Mouse (Mus musculus): ENCODE data around the gene Kcnj15. TPM values are rescaled to one million over a fixed set of nuclear protein-coding genes. Genes with fewer than 3 reads are reported as not detected.
A peak's percentile ranks its signal among the peaks of the same experiment; 100 is the strongest.

Kcnj15 gene
- total RNA-seq, 2 experiments from 2014 or later: 0.52 to 0.70 TPM

DNA sequence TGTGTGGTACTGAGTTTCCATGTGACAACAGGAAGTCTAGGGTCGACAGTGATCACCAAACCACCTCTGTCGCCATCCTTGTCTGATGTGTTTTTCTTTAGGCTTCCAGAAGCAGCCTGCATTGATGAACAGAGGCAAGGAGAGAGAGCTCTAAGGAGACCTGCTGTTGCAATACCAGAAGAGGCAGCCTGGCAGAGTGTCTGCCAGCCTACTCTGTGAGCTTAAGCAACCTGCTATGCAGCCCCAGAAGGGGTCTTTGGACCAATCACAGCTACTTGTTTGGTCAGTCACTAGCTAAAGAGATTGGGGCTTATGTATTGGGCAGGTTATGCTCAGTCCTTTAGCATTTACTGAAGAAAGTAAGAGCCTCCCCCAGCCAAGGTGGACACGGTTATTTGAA lies 11.9 kb upstream of the Kcnj15 start:
- DNase-seq: no peak

DNA sequence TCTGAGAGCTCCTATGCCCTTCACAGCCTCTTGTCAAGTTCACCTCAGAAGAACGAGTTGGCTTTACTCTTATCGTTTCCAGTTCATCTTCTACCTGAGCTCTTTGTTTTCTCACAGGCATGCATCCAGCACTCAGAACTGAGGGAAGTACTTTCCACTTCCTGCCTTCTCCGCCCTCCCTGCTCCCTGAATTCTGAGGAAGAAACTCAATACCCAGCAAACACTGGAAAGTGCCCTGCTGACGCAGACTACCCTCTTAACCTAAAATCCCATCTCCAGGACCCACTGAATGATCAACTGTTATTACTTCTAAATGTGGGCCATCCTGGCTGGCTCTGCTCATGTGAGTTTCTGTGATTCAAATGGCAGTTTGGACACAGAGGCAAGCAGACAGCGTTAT lies 8.7 kb upstream of the Kcnj15 start:
- DNase-seq: no peak

DNA sequence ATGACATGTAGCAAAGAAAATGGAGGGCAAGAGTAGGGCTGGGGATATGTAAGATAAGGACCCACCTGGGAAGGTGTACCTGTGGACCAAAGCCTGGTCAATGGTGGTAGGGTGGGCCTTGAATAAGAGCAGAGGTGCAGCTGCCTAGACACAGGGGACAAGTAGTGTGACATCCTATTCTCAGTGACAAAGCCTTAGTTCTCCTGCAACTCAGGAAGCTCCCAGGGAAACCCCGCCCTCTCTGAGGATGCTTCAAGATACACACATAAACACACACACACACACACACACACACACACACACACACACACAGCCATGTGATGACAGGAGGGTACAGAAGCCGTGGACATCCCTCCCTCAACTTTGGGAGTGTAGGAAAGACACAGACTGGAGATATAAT lies 710 bp upstream of the Kcnj15 start:
- DNase-seq: no peak

DNA sequence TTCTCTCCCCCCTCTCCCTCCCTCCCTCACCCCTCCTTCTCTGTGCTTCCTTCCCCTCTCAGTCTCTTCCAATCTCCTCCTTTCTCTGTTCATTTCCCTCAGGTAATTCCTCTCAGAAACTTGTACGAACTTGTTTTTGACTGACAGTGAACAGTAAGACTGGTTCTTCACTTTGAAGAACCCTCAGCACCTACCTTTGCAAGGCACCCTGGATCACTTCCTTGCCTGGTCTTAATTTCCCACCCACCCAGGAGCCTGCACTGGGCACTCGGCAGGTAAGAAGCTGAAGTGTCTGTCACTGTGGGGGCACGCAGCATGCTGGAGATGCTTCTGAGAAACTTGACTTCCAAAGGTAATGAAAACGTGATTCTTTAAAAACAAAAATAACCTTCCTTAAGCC lies 742 bp downstream of the Kcnj15 start:
- DNase-seq: no peak

DNA sequence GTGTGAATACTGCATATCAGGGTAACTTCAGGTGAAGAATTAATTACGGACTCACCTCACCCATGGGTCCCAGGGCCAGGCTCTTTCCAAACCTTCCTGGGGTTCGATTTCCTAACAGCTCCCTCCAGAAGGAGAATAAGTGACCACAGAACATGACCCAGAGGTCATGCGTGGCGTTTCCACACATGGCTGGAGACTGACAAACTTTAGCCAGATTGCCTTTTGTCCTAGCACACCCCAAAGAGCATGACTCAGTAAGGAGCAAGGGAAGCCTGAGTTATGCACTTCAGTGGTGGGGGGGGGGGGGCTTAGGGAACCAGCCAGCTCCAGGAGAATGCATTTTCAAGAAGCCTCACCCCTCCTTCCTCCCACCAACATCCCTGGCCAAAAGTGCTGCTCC lies 2.1 kb downstream of the Kcnj15 start:
- no peak for DNase-seq

DNA sequence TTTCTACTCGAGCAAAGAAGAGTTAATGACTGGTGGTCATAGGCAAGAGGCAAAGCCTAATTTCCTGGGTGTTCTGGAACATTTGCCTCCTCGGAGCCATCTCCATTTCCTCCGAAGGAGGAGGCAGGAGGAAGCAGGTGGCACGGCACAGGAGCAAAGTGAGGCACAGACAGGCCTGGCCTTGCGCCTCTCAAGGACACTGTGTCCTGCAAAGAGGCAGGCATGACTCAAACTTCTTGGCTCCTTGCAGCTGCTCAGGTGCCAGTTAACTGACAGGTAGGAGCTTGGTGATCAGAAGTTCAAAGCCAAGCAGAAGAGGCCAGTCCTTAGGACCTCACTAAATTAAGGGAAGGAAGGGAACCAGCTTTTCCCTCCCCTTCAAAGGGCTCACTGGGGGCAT lies 3.3 kb downstream of the Kcnj15 start:
- DNase-seq: no peak

DNA sequence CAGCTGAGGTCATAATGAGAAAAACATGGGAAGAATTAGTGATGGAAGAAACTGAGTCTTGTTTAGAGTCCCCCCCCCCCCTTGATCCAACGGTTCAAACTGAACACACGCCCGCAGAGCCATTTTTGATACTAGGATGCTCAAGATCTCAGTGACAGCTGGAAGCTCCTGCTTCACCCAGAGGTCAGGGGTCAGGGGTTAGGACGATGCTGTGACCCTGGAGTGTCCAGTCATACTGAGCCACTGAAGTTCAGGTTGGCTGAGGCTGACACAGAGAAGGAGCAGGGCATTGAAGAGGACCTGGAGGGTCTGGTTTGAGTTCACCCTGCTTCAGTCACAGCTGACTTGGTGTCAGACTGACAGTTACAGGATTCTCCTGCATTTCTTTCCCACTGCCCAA lies 4.4 kb downstream of the Kcnj15 start:
- no peak for DNase-seq

DNA sequence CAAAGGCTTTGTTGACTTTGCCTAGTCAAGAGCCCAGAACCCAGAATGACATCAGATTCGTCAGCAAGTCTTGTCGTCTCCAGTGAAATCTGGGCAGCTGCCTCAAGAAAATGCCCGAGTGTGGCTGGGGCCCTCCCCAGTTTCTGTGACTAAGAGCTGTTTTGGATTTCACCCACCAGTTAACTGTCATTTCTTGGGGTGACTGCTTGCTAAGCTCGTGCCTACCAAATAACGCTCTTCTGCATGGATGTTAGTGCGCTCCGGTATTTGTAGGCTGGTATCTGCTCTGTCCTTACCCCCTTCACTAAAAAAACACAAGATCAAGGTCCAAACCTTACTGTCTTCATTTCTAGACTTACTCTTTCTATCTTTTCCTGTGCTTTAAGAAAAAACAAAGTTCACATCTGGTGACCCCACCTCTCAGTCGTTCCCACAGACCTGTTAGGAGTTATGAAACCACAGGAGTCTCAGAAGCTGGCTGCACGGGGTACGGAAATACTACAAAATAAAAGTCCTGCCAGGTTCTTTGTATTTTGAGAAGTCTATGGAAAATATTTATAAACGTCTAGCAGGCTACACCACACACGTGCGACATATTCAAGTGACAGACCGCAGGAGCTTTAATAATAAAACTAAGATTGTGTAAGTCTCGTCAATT lies 5.5 kb downstream of the Kcnj15 start:
- DNase-seq: no peak

DNA sequence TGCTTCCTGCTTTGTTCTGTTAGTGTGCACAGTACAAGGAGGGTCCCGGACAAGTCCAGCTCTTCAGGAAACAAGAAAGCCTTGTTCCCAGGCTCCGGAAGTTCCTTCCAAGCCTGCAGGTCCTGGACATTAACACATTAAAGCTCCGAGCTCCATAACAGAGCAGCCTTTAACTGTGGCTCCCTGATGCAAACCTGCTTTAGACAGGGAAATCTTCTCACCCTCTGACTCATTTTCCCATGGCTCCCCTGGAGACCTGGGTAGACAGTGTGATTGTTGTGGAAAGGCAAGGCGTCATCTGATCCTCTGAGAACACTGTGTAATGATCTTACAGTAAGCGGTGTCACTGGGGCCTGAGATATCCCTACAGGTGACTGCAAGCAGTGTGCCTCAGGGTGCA lies 7.0 kb downstream of the Kcnj15 start:
- DNase-seq: no peak

DNA sequence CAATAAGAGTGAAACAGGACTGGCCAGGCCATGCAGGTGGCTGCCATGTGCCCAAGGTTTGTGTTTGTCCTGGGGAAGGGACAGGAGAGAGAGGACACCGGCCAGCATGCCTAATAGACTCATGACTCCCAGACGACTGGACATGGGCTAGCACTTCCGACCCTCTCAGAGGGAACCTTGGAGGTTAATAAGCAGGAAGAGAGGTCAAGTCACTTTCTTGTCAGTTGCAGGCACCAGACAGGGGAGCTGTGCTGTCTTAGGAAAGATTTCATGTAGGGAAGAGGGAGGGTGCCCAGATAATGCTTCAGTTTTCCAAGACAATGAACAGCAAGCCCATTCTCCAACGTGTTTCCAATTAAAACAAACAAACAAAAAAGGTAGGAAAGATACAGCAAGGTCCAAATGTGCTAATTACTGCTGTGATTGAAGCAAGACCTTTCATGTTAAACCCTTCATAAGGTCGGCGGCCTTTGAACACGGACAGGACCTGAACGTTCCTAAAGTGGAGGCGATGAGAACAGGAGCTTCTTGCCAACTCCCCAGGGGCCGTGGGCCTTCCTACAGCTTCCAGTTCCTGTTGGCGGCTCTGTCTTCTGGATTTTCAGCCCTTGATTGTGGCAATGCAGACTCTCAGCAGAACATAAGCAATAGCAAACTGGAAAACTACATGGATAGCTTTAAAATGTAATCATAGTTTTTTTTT lies 10.3 kb downstream of the Kcnj15 start:
- no peak for DNase-seq

DNA sequence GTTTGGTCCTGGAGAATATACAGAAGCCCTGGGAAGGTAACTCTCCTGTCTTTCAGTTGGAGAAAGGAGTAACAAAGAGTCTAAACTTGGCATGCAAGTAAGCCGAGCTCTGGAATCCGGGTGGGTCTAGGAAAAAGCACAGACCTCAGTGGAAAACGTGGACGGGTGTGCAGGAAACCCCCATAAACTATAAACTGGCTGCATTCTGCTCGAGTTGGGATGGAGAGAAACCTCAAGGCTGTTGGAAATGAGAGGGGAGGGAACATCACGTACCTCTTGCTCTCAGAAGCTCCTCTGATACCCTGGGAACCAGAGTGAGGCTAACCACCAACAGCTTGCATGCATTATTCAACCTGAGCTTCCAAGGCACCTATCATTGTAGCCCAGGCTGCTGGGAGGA lies 12.3 kb downstream of the Kcnj15 start:
- DNase-seq: no peak

DNA sequence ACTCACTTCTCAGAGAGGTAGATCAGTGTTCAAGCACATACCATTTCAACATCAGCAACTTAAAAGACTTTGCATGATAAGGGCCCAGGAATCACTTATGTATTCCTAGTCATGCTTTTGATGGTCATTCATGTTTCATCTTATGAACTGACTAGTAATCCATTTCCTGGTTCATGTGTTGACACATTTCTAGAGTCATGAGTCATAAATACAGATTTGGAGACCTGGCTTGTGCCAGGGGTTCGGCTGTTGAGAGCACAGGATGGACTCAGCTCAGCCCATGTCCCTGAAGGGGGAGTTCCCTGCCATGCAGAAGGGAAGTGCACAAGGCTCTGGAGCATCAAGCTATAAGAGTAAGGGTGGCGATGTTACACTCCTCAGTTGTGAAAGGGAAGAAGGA lies 15.7 kb downstream of the Kcnj15 start:
- DNase-seq: no peak

DNA sequence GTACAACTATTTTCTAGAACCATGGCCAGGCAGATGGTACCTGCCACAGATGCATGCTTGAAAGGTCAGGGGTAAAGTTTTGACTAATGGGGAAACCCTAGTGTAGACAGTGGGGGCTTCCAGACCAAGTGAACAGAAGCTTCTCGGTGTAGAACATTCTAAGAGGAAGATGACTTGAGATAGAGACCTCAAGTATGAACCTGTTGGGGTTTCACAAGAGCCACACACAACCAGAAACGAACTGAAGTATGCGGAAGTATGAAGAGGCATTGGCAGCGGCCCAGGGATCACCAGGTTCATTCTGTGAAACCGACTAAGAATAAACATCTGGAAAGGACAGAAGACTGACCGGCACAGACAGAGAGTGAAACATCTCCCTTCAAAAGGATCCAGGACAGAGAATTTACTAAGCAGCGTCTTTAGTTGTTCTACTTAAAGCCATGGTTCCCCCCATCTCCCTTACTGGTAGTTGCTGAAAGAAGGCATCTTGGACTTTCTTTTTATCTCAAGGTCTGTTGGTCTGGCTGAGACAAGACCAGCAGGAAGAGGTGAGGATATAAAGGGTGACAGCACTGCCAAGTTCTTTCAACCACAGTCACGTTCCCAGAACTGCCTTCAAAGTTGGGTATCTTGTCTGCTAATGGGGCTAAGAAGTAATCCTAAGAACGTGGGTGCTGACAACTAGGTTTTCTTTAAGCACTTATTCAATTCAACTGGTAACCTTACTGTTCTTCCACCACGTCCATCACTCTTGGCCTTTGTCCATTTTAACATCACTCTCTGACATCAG lies 18.6 kb downstream of the Kcnj15 start:
- DNase-seq: no peak

DNA sequence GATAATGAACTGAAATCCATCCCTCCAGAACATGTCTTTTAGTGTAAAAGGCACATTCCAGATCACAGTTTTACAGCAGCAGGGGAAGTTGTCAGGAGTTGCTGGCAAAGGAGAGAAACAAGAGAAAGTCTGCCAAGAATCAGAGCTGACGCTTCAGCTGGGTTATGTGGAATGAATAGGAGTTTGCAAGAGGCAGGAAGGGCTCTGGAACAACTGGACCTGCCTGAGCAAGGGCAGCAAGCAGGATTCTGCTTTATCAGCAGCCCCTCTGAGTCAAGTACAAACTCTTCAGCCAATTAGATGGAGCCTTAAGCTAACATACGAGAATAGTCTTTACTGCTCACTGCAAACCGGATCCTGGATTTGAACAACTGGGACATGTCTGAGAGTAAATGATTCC lies 21.7 kb downstream of the Kcnj15 start:
- no peak for DNase-seq

DNA sequence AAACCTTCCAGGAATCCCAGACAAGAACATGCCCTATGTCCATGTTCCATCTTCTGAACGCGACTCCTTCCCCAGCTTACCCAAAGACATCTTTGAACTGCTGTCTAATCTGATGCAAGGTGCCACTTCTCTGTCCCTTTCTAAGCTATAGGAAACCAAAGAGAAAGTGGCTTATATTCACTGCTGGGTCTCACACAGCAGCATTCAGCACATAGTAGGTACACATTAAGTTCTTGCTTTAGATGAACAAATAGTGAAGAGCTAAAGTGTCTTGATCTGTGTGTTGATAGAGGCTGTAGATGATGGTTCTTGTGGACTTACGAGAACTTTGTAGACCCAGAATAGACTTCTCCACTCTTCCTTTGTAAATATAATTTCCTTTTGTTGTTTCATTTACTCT lies 23.0 kb downstream of the Kcnj15 start:
- DNase-seq: no peak

DNA sequence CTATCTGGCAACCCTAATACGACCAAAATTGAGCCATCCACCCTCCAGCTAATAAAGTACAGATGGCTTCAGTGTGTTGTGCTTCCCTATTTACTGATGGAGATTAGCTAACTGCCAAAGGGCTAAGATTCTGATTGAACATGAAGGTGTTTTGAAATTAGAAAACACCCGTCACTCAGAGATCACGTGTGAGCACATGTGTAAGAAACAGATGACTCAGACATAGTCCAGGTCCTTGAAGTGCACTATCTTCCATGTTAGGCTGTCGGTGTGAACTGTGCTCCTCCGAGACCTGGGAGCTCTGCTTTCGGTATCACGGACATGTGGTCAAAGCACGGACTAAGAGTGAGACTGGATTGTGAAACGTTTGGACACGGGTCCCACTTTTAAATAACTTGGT lies 26.0 kb downstream of the Kcnj15 start:
- DNase-seq: no peak

DNA sequence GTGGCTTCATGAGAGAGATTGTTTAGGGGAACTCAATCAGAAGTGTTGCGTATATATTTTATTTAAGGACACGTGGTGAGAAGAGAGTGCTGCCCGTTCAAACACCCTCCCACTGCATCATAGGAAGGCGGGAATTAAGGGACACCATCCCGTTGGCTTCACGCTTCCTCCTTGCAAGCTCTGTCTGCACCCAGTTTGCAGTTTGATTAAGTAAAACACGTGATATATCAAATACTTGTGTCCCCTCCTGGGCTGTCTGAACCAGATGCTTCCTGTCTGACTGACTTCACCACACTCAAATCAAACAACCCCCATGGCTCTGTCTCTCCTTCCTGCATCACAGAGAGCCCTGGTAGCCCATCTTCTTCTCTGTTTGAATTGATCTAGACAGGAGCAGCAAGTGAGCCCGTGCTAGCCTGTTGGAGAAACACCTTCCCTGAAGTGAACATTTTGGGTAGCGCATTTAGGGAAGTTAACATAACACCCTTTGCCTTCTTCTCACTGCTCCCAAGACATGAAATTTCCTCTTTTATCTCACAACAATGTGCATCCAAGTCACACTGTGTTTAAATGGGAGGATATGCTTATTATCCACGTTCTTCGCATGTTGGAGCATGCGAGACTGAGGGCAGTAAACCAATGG lies 26.8 kb downstream of the Kcnj15 start:
- no peak for DNase-seq

DNA sequence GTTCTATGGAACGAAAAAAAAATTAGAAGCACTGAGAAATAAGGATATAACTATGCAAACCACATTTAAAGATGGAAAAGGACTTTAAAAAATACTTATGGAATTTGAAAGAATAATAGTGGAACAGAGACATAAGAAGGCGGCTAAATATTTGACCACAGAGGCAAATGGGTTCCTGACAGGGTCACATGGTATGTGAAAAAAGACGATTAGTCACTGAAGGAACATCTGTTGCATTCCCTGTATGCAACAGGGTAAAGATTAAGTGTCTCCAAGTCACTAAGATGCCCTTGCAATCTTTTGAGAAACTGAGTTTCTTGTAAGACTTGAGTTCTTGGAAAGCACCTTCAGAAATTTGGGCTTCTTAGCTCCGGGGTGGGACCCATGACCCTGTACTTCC lies 27.7 kb downstream of the Kcnj15 start:
- DNase-seq: no peak

DNA sequence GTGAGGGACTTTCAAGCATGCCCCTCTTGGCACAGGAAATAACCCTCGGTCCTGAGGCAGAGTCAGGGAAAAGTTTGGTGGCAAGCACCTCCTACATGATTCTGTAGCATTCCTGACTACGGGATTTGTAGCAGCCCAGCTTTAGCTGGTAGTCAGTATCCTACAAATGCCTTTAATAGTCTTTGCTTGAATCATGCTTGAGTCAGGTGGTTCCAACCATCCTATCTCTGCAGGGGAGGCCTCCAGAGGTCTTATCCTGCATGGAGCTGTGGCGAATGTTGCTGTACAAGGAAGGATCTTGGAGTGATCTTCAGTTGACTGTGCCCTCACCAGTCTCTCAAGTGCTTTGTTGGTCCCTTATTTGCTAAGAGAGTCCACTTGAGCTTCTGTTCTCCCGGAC lies 28.4 kb downstream of the Kcnj15 start:
- DNase-seq: no peak

DNA sequence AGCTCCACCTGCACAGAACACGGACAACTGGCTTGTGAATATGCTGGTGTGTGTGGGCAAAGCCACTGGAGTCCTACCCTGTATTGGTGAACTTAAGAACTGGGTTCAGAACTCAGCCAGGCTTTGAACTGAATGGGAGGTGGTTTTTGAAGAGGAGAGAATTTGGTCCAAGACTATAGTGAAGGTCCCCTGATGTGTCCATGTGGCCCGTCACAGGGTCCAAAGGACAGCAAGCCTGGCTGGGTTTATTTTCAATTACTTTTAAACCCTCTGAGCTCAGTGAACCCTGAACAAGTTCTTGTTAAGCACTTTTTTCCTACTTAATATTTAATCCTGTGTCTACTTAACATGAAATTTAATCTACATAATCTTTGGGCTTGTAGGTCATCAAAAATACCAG lies 30.3 kb downstream of the Kcnj15 start:
- no peak for DNase-seq

DNA sequence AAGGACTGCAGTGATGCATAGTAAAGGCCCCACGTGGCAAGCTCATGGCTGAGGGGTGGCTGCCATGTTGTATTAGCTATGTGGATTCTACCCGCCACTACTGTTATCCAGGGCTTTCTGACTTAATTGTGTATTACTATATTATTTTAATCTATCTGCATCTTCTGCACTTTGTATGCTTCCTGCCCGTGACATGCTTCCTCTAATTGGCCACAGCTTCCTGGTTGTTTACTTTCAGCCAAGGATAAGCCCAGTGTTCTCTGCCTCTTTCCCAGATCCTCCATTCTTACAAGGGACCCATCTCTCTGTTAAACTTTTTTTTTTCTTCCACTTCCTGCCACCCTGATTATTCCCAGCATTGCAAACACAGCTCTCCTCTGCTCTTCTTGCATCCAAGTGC lies 32.0 kb downstream of the Kcnj15 start:
- no peak for DNase-seq

DNA sequence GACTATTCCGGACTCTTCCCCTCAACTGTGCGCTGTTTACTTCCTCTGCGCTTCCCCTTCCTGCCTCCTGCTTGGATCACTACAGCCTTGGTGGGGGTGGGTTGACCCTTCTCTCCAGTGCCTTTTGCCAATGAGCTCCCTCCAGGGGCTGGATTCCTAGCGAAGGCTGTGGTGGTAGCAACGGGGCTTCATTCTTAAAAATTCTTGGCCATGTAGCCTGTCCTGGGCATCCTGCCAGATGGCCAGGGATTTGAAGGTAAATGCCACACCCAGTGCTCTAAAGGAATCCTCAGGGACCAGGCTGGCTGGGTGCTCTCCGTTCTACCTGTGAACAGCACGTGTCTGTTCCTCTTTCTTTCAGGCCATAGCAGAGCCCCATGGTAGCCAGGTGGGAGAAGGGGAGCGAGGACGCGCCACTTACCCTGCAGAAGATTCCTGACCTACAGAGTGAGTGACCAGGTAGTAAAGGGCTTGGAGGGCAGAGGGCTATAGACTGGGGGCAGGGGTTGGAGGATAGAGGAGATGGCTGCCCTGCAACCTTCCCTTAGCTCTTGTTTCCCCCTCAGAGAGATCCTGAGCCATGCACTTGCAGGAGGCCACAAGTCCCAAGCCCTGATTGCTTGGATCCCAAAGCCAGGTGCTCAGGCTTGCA lies 34.2 kb downstream of the Kcnj15 start:
- DNase-seq: peak; percentile 16

All from gastrocnemius, postnatal 10 days (tissue).